Mouse (Mus musculus): ENCODE data around the gene Ttc28. TPM values are rescaled to one million over a fixed set of nuclear protein-coding genes. Genes with fewer than 3 reads are reported as not detected.
A peak's percentile ranks its signal among the peaks of the same experiment; 100 is the strongest.

The Ttc28 gene
- polyA plus RNA-seq, 1 experiment from 2014 or later, result 5.4 TPM

DNA sequence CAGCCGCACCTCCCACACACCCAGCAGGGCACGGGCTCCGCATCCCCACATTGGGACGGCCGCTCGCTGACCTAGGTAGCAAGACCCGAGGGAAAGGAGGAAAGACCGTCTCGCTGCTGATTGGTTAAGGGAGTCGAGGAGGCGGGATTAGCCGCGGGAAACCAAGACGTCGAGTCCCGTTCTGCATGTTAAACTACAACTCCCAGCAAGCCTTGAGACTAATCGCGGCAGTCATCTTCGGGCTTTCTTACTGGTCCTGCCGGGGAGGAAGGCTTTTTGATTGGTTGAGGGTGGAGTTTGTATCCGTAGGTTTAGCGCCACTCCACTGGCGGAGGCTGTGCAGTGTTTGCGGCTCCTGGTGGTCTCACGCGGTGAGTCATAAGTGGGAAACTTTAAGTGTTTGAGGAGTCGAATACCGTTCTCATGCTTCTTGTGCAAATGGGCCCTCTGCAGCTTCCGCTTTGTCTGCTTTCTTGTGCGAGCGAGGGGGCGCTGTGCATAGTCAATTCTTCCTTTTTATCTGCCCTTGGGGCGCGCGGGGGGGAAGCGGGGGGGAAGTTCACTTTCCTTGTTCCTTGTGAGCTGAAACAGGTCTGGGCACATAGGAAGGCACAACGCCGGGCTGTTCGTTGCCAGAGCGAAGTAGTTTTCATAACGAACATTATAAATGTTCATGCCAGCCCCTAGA is 39.8 kb upstream of the Ttc28 start, which contains the start of the genes Hscb and Chek2:
TSS of gene Hscb (minus strand) at position 100 of the 688 bp plus-strand sequence.
TSS of gene Chek2 (plus strand) at position 302 of the 688 bp plus-strand sequence.
- TF ChIP-seq CTCF (IDR thresholded peaks at IDR 0.05) (no peak; the same call in none of the 2 replicates), EP300 (IDR thresholded peaks at IDR 0.05) (no peak)
- peak within 1 kb of the TSS; percentile 86 for H3K27ac ChIP-seq (ENCODE audit: low read length)
- H3K4me1 ChIP-seq (ENCODE audit: insufficient read depth, low read depth, low read length), result no peaks in the 10 kb centered on the region
- peak within 1 kb of the TSS; percentile 65 for H3K9ac ChIP-seq (replicated peaks; ENCODE audit: low read depth)
- ATAC-seq (peak; percentile 96), DNase-seq (ENCODE audit: low spot score) (peak; percentile 100)
- H3K27me3 ChIP-seq (replicated peaks; ENCODE audit: insufficient read depth, low read length), result no peaks in the 10 kb centered on the region
- H3K36me3 ChIP-seq (ENCODE audit: insufficient read depth, low read length), result no peaks in the 10 kb centered on the region
- peak within 1 kb of the TSS; percentile 69 for H3K4me3 ChIP-seq (ENCODE audit: low read depth, low read length)
- no peaks in the 10 kb centered on the region for H3K9me3 ChIP-seq (ENCODE audit: low read length)
- peak within 1 kb of the TSS; percentile 93 for H3K4me2 ChIP-seq (replicated peaks; ENCODE audit: low read depth, low read length)
- WGBS, result under 1% methylated on average over 41 of the region's 41 CpGs

DNA sequence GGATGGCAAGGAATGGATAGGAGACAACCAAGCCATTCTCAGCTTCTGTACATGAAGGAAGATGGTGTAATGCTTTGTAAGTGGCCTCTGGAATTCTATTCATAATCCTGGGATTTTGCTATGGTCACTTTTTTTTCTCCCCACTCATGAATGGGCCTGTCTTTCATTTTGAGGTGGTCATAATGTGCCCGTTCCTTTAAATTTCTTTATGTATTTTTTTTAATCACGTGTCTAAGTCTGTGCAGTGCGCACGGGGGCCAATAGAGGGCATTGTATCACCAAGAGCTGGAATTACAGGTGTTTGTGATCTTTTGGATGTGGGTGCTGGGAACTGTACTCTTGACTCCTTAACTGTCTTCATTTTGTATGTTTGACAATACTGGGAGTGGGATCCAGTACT is 39.1 kb upstream of the Ttc28 start:
- no peak for ATAC-seq

DNA sequence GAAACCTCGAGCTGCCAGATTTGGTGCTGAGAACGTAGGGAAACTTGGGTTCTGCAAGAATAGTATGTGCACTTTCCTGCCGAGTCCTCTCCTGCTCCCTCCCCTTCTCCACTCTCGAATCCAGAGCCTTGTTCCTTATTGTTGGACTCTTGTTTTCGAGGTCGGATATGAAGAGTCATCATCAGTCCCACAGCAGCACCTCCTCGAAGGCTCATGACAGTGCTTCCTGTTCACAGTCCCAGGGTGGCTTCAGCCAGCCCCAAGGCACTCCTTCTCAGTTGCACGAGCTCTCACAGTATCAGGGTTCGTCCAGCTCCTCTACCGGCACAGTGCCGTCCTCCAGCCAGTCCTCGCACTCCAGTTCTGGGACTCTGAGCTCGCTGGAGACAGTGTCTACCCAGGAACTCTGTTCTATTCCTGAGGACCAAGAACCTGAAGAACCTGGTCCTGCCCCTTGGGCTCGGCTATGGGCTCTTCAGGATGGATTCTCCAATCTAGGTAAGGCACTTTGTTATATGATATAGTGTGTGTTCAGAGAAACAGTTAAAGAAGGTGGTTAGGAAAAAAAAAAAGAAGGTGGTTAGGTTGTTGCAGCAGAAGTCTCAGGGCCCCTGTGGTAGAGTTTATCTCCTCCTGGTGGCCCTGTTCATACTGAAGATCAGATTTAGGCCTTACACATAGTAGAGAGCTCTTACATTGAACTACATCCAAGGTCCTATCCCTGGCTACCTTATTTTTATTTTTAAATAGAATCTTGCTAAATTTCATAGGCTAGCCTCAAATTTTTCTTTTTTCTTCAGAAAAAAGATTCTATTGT is 38.3 kb upstream of the Ttc28 start:
- Histone ChIP-seq H3K36me3 (ENCODE audit: insufficient read depth, low read length) (no peaks in the 10 kb centered on the region), H3K4me3 (ENCODE audit: low read depth, low read length) (no peak overlapping the region), H3K4me1 (ENCODE audit: insufficient read depth, low read depth, low read length) (no peaks in the 10 kb centered on the region), H3K27me3 (replicated peaks; ENCODE audit: insufficient read depth, low read length) (no peaks in the 10 kb centered on the region), H3K4me2 (replicated peaks; ENCODE audit: low read depth, low read length) (no peak overlapping the region), H3K9me3 (ENCODE audit: low read length) (no peaks in the 10 kb centered on the region), H3K9ac (replicated peaks; ENCODE audit: low read depth) (no peak overlapping the region), H3K27ac (ENCODE audit: low read length) (no peak overlapping the region)
- WGBS, result 90% methylated on average over 14 of the region's 14 CpGs
- no peak for TF ChIP-seq CTCF (IDR thresholded peaks at IDR 0.05)
- no peak for TF ChIP-seq EP300 (IDR thresholded peaks at IDR 0.05)
- DNase-seq (ENCODE audit: low spot score) (no peak), ATAC-seq (no peak)

More for the DNA sequence above, 39.1 kb upstream of the Ttc28 start:
- WGBS, result 3% methylated on average over 4 of the region's 4 CpGs
- Histone ChIP-seq H3K27me3 (replicated peaks; ENCODE audit: insufficient read depth, low read length) (no peaks in the 10 kb centered on the region), H3K9ac (replicated peaks; ENCODE audit: low read depth) (peak overlapping the region; percentile 23; the same call in 1 of the 2 replicates), H3K4me1 (ENCODE audit: insufficient read depth, low read depth, low read length) (no peaks in the 10 kb centered on the region), H3K27ac (ENCODE audit: low read length) (0 out of 2 replicates have a peak overlapping the region, but pooled peaks have one; percentile 32), H3K4me2 (replicated peaks; ENCODE audit: low read depth, low read length) (peak overlapping the region; percentile 93), H3K4me3 (ENCODE audit: low read depth, low read length) (peak overlapping the region; percentile 69), H3K9me3 (ENCODE audit: low read length) (no peaks in the 10 kb centered on the region), H3K36me3 (ENCODE audit: insufficient read depth, low read length) (no peaks in the 10 kb centered on the region)
- TF ChIP-seq CTCF (IDR thresholded peaks at IDR 0.05) (peak; percentile 63), EP300 (IDR thresholded peaks at IDR 0.05) (no peak)
- peak; percentile 61 for DNase-seq (ENCODE audit: low spot score)

DNA sequence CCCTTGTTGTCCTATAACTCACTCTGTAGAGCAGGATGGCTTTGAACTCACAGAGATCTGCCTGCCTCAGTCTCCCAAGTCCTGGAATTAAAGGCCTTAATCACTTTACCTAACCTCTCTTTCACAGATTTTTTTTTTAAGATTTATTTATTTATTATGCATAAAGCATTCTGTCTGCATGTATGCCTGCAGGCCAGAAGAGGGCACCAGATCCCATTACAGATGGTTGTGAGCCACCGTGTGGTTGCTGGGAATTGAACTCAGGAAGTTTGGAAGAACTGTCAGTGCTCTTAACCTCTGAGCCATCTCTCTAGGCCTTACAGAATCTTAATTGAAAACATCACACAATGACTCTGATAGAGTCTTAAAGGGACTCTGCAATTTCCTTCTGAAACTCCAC is 26.6 kb upstream of the Ttc28 start:
- no peaks in the 10 kb centered on the region for H3K27me3 ChIP-seq (replicated peaks; ENCODE audit: insufficient read depth, low read length)
- 87% methylated on average over 1 of the region's 1 CpGs for WGBS
- no peak overlapping the region for H3K9ac ChIP-seq (replicated peaks; ENCODE audit: low read depth)
- DNase-seq (ENCODE audit: low spot score), result no peak
- no peak overlapping the region for H3K4me2 ChIP-seq (replicated peaks; ENCODE audit: low read depth, low read length)
- no peak for TF ChIP-seq EP300 (IDR thresholded peaks at IDR 0.05)
- peak; percentile 42 for TF ChIP-seq CTCF (IDR thresholded peaks at IDR 0.05)
- no peaks in the 10 kb centered on the region for H3K4me1 ChIP-seq (ENCODE audit: insufficient read depth, low read depth, low read length)
- H3K36me3 ChIP-seq (ENCODE audit: insufficient read depth, low read length), result no peaks in the 10 kb centered on the region
- no peak overlapping the region for H3K27ac ChIP-seq (ENCODE audit: low read length)
- H3K9me3 ChIP-seq (ENCODE audit: low read length), result no peaks in the 10 kb centered on the region
- no peak for ATAC-seq
- H3K4me3 ChIP-seq (ENCODE audit: low read depth, low read length), result no peak overlapping the region

GRCm38 (mm10) chr5:110857091-110857490 is 22.5 kb upstream of the Ttc28 start:
- no peak for ATAC-seq
- no peak overlapping the region for H3K4me3 ChIP-seq (ENCODE audit: low read depth, low read length)
- no peaks in the 10 kb centered on the region for H3K27me3 ChIP-seq (replicated peaks; ENCODE audit: insufficient read depth, low read length)
- WGBS, result 50% methylated on average over 5 of the region's 5 CpGs
- H3K4me2 ChIP-seq (replicated peaks; ENCODE audit: low read depth, low read length), result no peak overlapping the region
- TF ChIP-seq CTCF (IDR thresholded peaks at IDR 0.05), result no peak
- no peak for TF ChIP-seq EP300 (IDR thresholded peaks at IDR 0.05)
- no peak overlapping the region for H3K27ac ChIP-seq (ENCODE audit: low read length)
- no peaks in the 10 kb centered on the region for H3K36me3 ChIP-seq (ENCODE audit: insufficient read depth, low read length)
- H3K9ac ChIP-seq (replicated peaks; ENCODE audit: low read depth), result no peak overlapping the region
- H3K9me3 ChIP-seq (ENCODE audit: low read length), result no peaks in the 10 kb centered on the region
- peaks cover 9% of the 10 kb centered on the region; the same call in 1 of the 2 replicates for H3K4me1 ChIP-seq (ENCODE audit: insufficient read depth, low read depth, low read length)
- DNase-seq (ENCODE audit: low spot score), result peak; percentile 49

GRCm38 (mm10) chr5:110859013-110859650 is 20.5 kb upstream of the Ttc28 start:
- 8% methylated on average over 13 of the region's 13 CpGs for WGBS
- DNase-seq (ENCODE audit: low spot score) (peak; percentile 91), ATAC-seq (peak; percentile 92)
- Histone ChIP-seq H3K27me3 (replicated peaks; ENCODE audit: insufficient read depth, low read length) (no peaks in the 10 kb centered on the region), H3K9me3 (ENCODE audit: low read length) (no peaks in the 10 kb centered on the region), H3K4me1 (ENCODE audit: insufficient read depth, low read depth, low read length) (peaks cover 9% of the 10 kb centered on the region; the same call in 1 of the 2 replicates), H3K9ac (replicated peaks; ENCODE audit: low read depth) (peak overlapping the region; percentile 39; the same call in 1 of the 2 replicates), H3K4me2 (replicated peaks; ENCODE audit: low read depth, low read length) (peak overlapping the region; percentile 52), H3K36me3 (ENCODE audit: insufficient read depth, low read length) (no peaks in the 10 kb centered on the region), H3K4me3 (ENCODE audit: low read depth, low read length) (peak overlapping the region; percentile 34), H3K27ac (ENCODE audit: low read length) (peak overlapping the region; percentile 89)
- TF ChIP-seq EP300 (IDR thresholded peaks at IDR 0.05) (peak; percentile 35; the same call in 1 of the 2 replicates), CTCF (IDR thresholded peaks at IDR 0.05) (no peak)

Data from lung, postnatal 0 days (tissue).